Mouse (Mus musculus): ENCODE results near the gene Sart3. TPM values are rescaled to one million over a fixed set of nuclear protein-coding genes. Genes with fewer than 3 reads are reported as not detected.

Gene Sart3
- polyA plus RNA-seq, 1 experiment, result 29.3 TPM

DNA sequence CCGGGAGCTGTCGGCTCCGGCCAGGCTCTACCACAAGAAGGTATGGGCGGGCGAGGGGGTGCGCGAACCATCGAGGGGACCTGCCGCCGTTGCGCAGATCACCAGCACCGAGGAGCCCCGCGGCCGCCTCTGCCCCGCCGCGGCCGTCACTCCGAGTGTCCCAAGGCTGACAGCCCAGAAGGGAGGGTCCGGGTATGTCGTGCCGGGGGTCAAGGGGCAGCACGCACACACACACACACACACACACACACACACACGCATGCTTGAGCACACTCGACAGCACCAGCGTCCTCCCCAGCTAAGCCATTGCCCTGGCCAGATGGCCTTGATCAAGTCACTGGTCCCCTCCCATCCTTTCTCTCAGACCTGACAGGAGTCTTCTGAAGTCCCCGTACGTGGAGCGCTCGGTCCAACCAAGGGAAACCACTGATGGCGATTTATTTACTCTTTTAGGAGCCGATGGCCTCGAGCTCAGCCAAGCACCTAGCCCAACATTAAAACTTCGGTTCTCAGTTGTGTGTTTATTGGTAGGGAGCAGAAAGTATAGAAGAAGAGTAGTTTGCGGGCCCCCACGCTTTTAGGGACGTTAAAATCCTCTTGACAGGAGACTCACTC, 702 bp upstream of the Sart3 start:
- peak overlapping the region; percentile 48 for H3ac ChIP-seq (ENCODE audit: control insufficient read depth, insufficient read length)
- H3K79me2 ChIP-seq (ENCODE audit: control insufficient read depth, insufficient read depth), result peaks cover 46% of the 10 kb centered on the region
- no peaks in the 10 kb centered on the region for H3K27me3 ChIP-seq (ENCODE audit: control insufficient read depth, insufficient read depth, insufficient read length)
- peak overlapping the region; percentile 94 for H3K4me2 ChIP-seq (ENCODE audit: low read depth)
- TF ChIP-seq TCF3 (IDR thresholded peaks at IDR 0.05; ENCODE audit: insufficient read length, low read depth) (no peak), POLR2A (IDR thresholded peaks at IDR 0.05; ENCODE audit: insufficient read length, low read depth) (no peak), MAX (IDR thresholded peaks at IDR 0.05; ENCODE audit: low read depth) (no peak), MYOG (IDR thresholded peaks at IDR 0.05; ENCODE audit: control insufficient read depth in 1 of 3, insufficient read depth in 1 of 3, insufficient read length in 2 of 3, low read depth in 2 of 3) (no peak), REST (IDR thresholded peaks at IDR 0.05; ENCODE audit: insufficient read depth, insufficient read length) (no peak), TCF12 (IDR thresholded peaks at IDR 0.05; ENCODE audit: insufficient read depth, poor library complexity, severe bottlenecking) (no peak), E2F4 (IDR thresholded peaks at IDR 0.05; ENCODE audit: insufficient read depth) (no peak), MYOD1 (IDR thresholded peaks at IDR 0.05; ENCODE audit: control insufficient read depth in 1 of 3, insufficient read length in 2 of 3, low read depth in 2 of 3) (no peak), USF1 (IDR thresholded peaks at IDR 0.05; ENCODE audit: low read depth) (no peak), POLR2AphosphoS2 (IDR thresholded peaks at IDR 0.05; ENCODE audit: insufficient read length, low read depth) (no peak), CEBPB (IDR thresholded peaks at IDR 0.05; ENCODE audit: insufficient read depth, poor library complexity, severe bottlenecking) (no peak), SRF (IDR thresholded peaks at IDR 0.05; ENCODE audit: control insufficient read depth, insufficient read length, low read depth) (no peak)
- H3K36me3 ChIP-seq (ENCODE audit: control insufficient read depth, insufficient read depth), result no peaks in the 10 kb centered on the region
- peak overlapping the region; percentile 62 for H3K4me3 ChIP-seq

DNA sequence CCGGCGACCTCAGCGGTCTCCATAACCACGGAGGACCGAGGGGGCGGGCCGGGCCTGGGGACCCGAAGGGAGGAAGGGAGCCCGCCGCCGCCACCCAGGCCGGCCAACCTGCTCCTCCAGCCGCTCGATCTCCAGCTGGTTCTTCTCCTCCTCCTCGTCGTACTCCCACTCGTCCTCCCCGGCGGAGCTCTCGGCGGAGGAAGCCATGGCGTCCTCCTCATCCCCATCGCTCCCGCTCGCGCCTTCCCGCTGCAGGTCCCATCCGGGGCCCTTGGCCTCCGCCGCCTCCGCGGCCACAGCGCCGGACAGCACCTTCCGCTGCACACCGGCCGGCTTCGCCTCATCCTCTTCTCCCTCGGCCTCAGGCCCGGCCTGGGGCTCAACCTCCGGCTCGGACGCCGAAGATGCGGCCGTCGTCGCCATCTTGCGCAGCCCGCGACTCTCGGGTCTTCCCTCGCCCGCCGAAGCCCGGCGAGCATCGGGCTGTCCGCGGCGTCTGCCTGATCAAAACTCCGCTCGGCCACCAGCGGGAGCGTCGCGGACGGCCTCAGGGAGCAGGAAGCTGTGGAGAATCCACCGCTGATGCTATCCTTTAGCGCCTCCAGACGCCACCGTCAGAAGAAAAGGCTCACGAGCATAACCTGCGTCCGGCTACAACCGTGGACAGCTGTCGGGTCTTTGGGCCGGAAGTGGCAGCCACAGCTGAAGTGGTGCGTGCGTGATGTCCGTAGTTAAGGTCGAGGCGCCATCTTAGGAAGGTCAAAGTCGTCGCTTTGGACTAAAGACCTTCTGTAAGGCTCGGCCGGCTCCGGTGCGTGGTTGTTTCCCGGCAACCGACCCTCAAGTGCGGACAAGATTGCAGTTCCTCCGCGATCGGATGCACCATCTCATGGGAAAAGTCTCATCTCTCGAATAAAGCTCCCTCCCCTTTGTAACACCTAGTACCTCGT, 822 bp downstream of the Sart3 start:
- Histone ChIP-seq H3K4me3 (peak overlapping the region; percentile 62), H3K79me2 (ENCODE audit: control insufficient read depth, insufficient read depth) (peaks cover 61% of the 10 kb centered on the region), H3K36me3 (ENCODE audit: control insufficient read depth, insufficient read depth) (no peaks in the 10 kb centered on the region), H3K27me3 (ENCODE audit: control insufficient read depth, insufficient read depth, insufficient read length) (no peaks in the 10 kb centered on the region), H3K4me2 (ENCODE audit: low read depth) (peak overlapping the region; percentile 98), H3ac (ENCODE audit: control insufficient read depth, insufficient read length) (peak overlapping the region; percentile 48)
- TF ChIP-seq MAX (IDR thresholded peaks at IDR 0.05; ENCODE audit: low read depth) (peak; percentile 98), POLR2AphosphoS2 (IDR thresholded peaks at IDR 0.05; ENCODE audit: insufficient read length, low read depth) (no peak), MYOD1 (IDR thresholded peaks at IDR 0.05; ENCODE audit: control insufficient read depth in 1 of 3, insufficient read length in 2 of 3, low read depth in 2 of 3) (peak in 2 of 3 experiments; percentile 74 to 78), MYOG (IDR thresholded peaks at IDR 0.05; ENCODE audit: control insufficient read depth in 1 of 3, insufficient read depth in 1 of 3, insufficient read length in 2 of 3, low read depth in 2 of 3) (peak in 2 of 3 experiments; percentile 61 to 74), TCF3 (IDR thresholded peaks at IDR 0.05; ENCODE audit: insufficient read length, low read depth) (no peak), E2F4 (IDR thresholded peaks at IDR 0.05; ENCODE audit: insufficient read depth) (no peak), SRF (IDR thresholded peaks at IDR 0.05; ENCODE audit: control insufficient read depth, insufficient read length, low read depth) (peak; percentile 42), POLR2A (IDR thresholded peaks at IDR 0.05; ENCODE audit: insufficient read length, low read depth) (peak; percentile 70)

DNA sequence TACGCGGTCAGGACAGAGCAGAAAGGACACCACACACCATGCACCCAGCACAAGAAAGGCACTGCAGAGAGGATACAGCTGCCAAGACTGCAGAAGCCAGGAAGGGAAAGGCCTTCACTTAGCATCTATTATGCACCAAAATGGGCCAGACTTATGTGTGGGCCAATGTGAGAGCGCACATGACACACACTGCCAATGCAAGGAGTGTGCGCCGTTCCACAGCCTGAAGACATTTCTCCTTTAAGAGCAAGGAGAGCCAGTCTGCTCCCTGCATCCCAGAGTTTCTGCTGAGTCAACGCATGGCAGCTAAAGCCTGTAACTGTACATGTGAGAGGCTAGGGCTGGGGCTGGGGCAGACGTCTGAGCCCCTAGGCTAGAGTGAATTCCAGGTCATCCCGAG, 3.5 kb downstream of the Sart3 start:
- no peak overlapping the region for H3ac ChIP-seq (ENCODE audit: control insufficient read depth, insufficient read length)
- H3K4me3 ChIP-seq, result no peak overlapping the region
- no peak for TF ChIP-seq REST (IDR thresholded peaks at IDR 0.05; ENCODE audit: insufficient read depth, insufficient read length)
- no peak for TF ChIP-seq MYOG (IDR thresholded peaks at IDR 0.05; ENCODE audit: control insufficient read depth in 1 of 3, insufficient read depth in 1 of 3, insufficient read length in 2 of 3, low read depth in 2 of 3)
- no peak for TF ChIP-seq USF1 (IDR thresholded peaks at IDR 0.05; ENCODE audit: low read depth)
- no peak for TF ChIP-seq TCF12 (IDR thresholded peaks at IDR 0.05; ENCODE audit: insufficient read depth, poor library complexity, severe bottlenecking)
- no peak for TF ChIP-seq POLR2AphosphoS2 (IDR thresholded peaks at IDR 0.05; ENCODE audit: insufficient read length, low read depth)
- TF ChIP-seq POLR2A (IDR thresholded peaks at IDR 0.05; ENCODE audit: insufficient read length, low read depth), result no peak
- TF ChIP-seq MAX (IDR thresholded peaks at IDR 0.05; ENCODE audit: low read depth), result no peak
- no peak for TF ChIP-seq TCF3 (IDR thresholded peaks at IDR 0.05; ENCODE audit: insufficient read length, low read depth)
- no peak overlapping the region for H3K4me2 ChIP-seq (ENCODE audit: low read depth)
- H3K79me2 ChIP-seq (ENCODE audit: control insufficient read depth, insufficient read depth), result peaks cover 79% of the 10 kb centered on the region
- no peaks in the 10 kb centered on the region for H3K27me3 ChIP-seq (ENCODE audit: control insufficient read depth, insufficient read depth, insufficient read length)
- no peaks in the 10 kb centered on the region for H3K36me3 ChIP-seq (ENCODE audit: control insufficient read depth, insufficient read depth)

DNA sequence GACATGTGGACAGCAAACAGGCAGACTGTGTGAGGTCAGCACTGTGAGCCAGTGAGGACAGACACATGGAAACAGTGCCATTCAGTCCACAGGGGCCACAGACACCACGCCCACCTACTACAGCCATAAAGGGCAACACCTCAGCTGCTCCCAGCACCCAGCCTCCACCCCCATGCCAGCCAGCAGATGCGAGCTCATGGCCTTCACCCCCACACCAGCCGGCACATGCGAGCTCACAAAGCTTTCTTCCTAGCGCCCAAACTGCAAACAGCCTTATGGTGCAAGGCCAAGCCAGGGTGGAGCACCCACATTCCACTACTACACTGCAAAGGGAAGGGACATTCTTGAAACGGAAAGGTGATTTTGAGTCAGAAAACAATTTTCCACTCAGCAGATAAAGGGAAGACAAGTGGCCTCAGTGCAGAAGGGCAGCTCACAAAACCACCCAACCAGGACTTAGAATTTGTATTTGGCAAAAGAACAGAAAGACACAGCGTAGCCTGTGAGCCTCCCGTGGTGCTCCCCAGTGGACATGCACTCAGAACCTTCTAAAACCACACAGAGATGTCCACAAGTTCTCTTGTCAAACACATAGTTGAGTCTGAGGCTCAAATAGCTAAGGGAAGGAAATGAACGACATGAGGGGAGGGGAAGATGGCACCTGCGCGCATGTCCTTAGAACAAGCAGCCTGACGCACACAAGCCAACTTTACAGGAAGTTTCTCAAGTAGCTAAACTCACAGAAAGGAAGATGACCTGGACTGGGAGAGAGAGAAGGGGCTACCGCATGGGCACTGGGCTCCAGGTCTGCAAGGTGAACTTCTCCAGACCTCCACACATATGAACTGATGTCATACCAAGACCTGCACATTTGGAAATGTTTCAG, 6.4 kb downstream of the Sart3 start:
- H3K4me3 ChIP-seq, result no peak overlapping the region
- peaks cover 5% of the 10 kb centered on the region for H3K36me3 ChIP-seq (ENCODE audit: control insufficient read depth, insufficient read depth)
- H3ac ChIP-seq (ENCODE audit: control insufficient read depth, insufficient read length), result no peak overlapping the region
- peak overlapping the region; percentile 45 for H3K4me2 ChIP-seq (ENCODE audit: low read depth)
- H3K79me2 ChIP-seq (ENCODE audit: control insufficient read depth, insufficient read depth), result peaks cover 80% of the 10 kb centered on the region
- peak in 2 of 3 experiments; percentile 82 to 89 for TF ChIP-seq MYOG (IDR thresholded peaks at IDR 0.05; ENCODE audit: control insufficient read depth in 1 of 3, insufficient read depth in 1 of 3, insufficient read length in 2 of 3, low read depth in 2 of 3)
- TF ChIP-seq POLR2AphosphoS2 (IDR thresholded peaks at IDR 0.05; ENCODE audit: insufficient read length, low read depth), result no peak
- no peak for TF ChIP-seq TCF3 (IDR thresholded peaks at IDR 0.05; ENCODE audit: insufficient read length, low read depth)
- TF ChIP-seq MAX (IDR thresholded peaks at IDR 0.05; ENCODE audit: low read depth), result no peak
- no peak for TF ChIP-seq POLR2A (IDR thresholded peaks at IDR 0.05; ENCODE audit: insufficient read length, low read depth)
- TF ChIP-seq REST (IDR thresholded peaks at IDR 0.05; ENCODE audit: insufficient read depth, insufficient read length), result no peak
- TF ChIP-seq E2F4 (IDR thresholded peaks at IDR 0.05; ENCODE audit: insufficient read depth), result no peak
- no peak for TF ChIP-seq CEBPB (IDR thresholded peaks at IDR 0.05; ENCODE audit: insufficient read depth, poor library complexity, severe bottlenecking)
- TF ChIP-seq USF1 (IDR thresholded peaks at IDR 0.05; ENCODE audit: low read depth), result no peak
- TF ChIP-seq SRF (IDR thresholded peaks at IDR 0.05; ENCODE audit: control insufficient read depth, insufficient read length, low read depth), result peak; percentile 79
- TF ChIP-seq MYOD1 (IDR thresholded peaks at IDR 0.05; ENCODE audit: control insufficient read depth in 1 of 3, insufficient read length in 2 of 3, low read depth in 2 of 3), result peak in 2 of 3 experiments; percentile 66 to 93
- no peaks in the 10 kb centered on the region for H3K27me3 ChIP-seq (ENCODE audit: control insufficient read depth, insufficient read depth, insufficient read length)
